Mouse (Mus musculus): ENCODE data around the gene Slc3a2. TPM values are rescaled to one million over a fixed set of nuclear protein-coding genes. Genes with fewer than 3 reads are reported as not detected.

Slc3a2 gene
- polyA plus RNA-seq, 1 experiment from 2014 or later: 135 TPM

GRCm38 (mm10) chr19:8713997-8714652 is 9.0 kb downstream of the Slc3a2 start:
- Histone ChIP-seq H3K4me3 (peak overlapping the region; percentile 81), H3K27me3 (no peaks in the 10 kb centered on the region), H3K36me3 (ENCODE audit: poor library complexity, severe bottlenecking) (peaks cover 26% of the 10 kb centered on the region), H3K27ac (peak overlapping the region; percentile 85), H3K4me2 (peak overlapping the region; percentile 73), H3K9me3 (replicated peaks) (no peaks in the 10 kb centered on the region), H3K9ac (peak overlapping the region; percentile 95), H3K4me1 (peaks cover 34% of the 10 kb centered on the region)
- peak; percentile 5; the same call in 1 of the 2 replicates for ATAC-seq
- 7% methylated on average over 13 of the region's 13 CpGs for WGBS

- peak overlapping the region; percentile 81 for H3K4me3 ChIP-seq
- peak overlapping the region; percentile 73 for H3K4me2 ChIP-seq
- peaks cover 34% of the 10 kb centered on the region for H3K4me1 ChIP-seq
- ATAC-seq: peak; percentile 96
- no peaks in the 10 kb centered on the region for H3K9me3 ChIP-seq (replicated peaks)
- H3K27ac ChIP-seq: peak overlapping the region; percentile 85
- no peaks in the 10 kb centered on the region for H3K27me3 ChIP-seq
- WGBS: under 1% methylated on average over 45 of the region's 51 CpGs
- peak overlapping the region; percentile 95 for H3K9ac ChIP-seq
- peaks cover 33% of the 10 kb centered on the region for H3K36me3 ChIP-seq (ENCODE audit: poor library complexity, severe bottlenecking)
Measured at GRCm38 (mm10) chr19:8713306-8713996, 9.7 kb downstream of the Slc3a2 start.

- peaks cover 38% of the 10 kb centered on the region for H3K36me3 ChIP-seq (ENCODE audit: poor library complexity, severe bottlenecking)
- peak overlapping the region; percentile 85 for H3K27ac ChIP-seq
- no peaks in the 10 kb centered on the region for H3K27me3 ChIP-seq
- WGBS: 0% methylated on average over 13 of the region's 13 CpGs
- peaks cover 34% of the 10 kb centered on the region for H3K4me1 ChIP-seq
- peak; percentile 73 for ATAC-seq
- peak overlapping the region; percentile 81 for H3K4me3 ChIP-seq
- peak overlapping the region; percentile 73 for H3K4me2 ChIP-seq
- peak overlapping the region; percentile 95 for H3K9ac ChIP-seq
- no peaks in the 10 kb centered on the region for H3K9me3 ChIP-seq (replicated peaks)
Measured at GRCm38 (mm10) chr19:8712870-8713305, 10.3 kb downstream of the Slc3a2 start.

GRCm38 (mm10) chr19:8711949-8712869 is 11.0 kb downstream of the Slc3a2 start:
- ATAC-seq: no peak
- Histone ChIP-seq H3K36me3 (ENCODE audit: poor library complexity, severe bottlenecking) (peaks cover 45% of the 10 kb centered on the region), H3K4me2 (peak overlapping the region; percentile 73), H3K27me3 (no peaks in the 10 kb centered on the region), H3K9me3 (replicated peaks) (no peaks in the 10 kb centered on the region), H3K9ac (peak overlapping the region; percentile 95), H3K4me3 (peak overlapping the region; percentile 81), H3K27ac (peak overlapping the region; percentile 85), H3K4me1 (peaks cover 34% of the 10 kb centered on the region)
- 66% methylated on average over 10 of the region's 10 CpGs for WGBS

GRCm38 (mm10) chr19:8711506-8711905 is 11.7 kb downstream of the Slc3a2 start:
- WGBS: 78% methylated on average over 4 of the region's 4 CpGs
- no peak overlapping the region for H3K27ac ChIP-seq
- H3K36me3 ChIP-seq (ENCODE audit: poor library complexity, severe bottlenecking): peaks cover 51% of the 10 kb centered on the region

GRCm38 (mm10) chr19:8710057-8710456 is 13.1 kb downstream of the Slc3a2 start:
- ATAC-seq: no peak
- 81% methylated on average over 2 of the region's 2 CpGs for WGBS
- Histone ChIP-seq H3K4me1 (peaks cover 34% of the 10 kb centered on the region), H3K4me2 (no peak overlapping the region), H3K27ac (no peak overlapping the region; the same call in 1 of the 2 replicates), H3K36me3 (ENCODE audit: poor library complexity, severe bottlenecking) (peaks cover 56% of the 10 kb centered on the region), H3K9ac (no peak overlapping the region), H3K9me3 (replicated peaks) (no peaks in the 10 kb centered on the region), H3K27me3 (no peaks in the 10 kb centered on the region), H3K4me3 (no peak overlapping the region)

More at GRCm38 (mm10) chr19:8711506-8711905, 11.7 kb downstream of the Slc3a2 start:
- Histone ChIP-seq H3K4me3 (peak overlapping the region; percentile 81), H3K4me1 (peaks cover 34% of the 10 kb centered on the region), H3K9me3 (replicated peaks) (no peaks in the 10 kb centered on the region), H3K4me2 (peak overlapping the region; percentile 73), H3K27me3 (no peaks in the 10 kb centered on the region), H3K9ac (peak overlapping the region; percentile 95)
- no peak for ATAC-seq

- H3K27ac ChIP-seq: no peak overlapping the region
- no peak for ATAC-seq
- H3K9me3 ChIP-seq (replicated peaks): no peaks in the 10 kb centered on the region
- H3K4me1 ChIP-seq: peaks cover 30% of the 10 kb centered on the region
- no peak overlapping the region for H3K4me3 ChIP-seq
- H3K36me3 ChIP-seq (ENCODE audit: poor library complexity, severe bottlenecking): peaks cover 56% of the 10 kb centered on the region
- H3K4me2 ChIP-seq: no peak overlapping the region
- WGBS: 90% methylated on average over 8 of the region's 8 CpGs
- no peak overlapping the region for H3K9ac ChIP-seq
- no peaks in the 10 kb centered on the region for H3K27me3 ChIP-seq
Measured at GRCm38 (mm10) chr19:8708954-8709353, 14.2 kb downstream of the Slc3a2 start.

- no peaks in the 10 kb centered on the region for H3K9me3 ChIP-seq (replicated peaks)
- no peak overlapping the region for H3K9ac ChIP-seq
- peaks cover 55% of the 10 kb centered on the region for H3K36me3 ChIP-seq (ENCODE audit: poor library complexity, severe bottlenecking)
- H3K27me3 ChIP-seq: no peaks in the 10 kb centered on the region
- 96% methylated on average over 7 of the region's 7 CpGs for WGBS
- no peak overlapping the region for H3K4me2 ChIP-seq
- H3K4me1 ChIP-seq: peaks cover 19% of the 10 kb centered on the region
- H3K4me3 ChIP-seq: no peak overlapping the region
- no peak overlapping the region for H3K27ac ChIP-seq
- no peak for ATAC-seq
Measured at GRCm38 (mm10) chr19:8706930-8707329, 16.2 kb downstream of the Slc3a2 start.

- H3K27ac ChIP-seq: no peak overlapping the region
Measured at GRCm38 (mm10) chr19:8706132-8706667, 17.0 kb downstream of the Slc3a2 start.

GRCm38 (mm10) chr19:8705026-8705708 is 18.0 kb downstream of the Slc3a2 start:
- WGBS: 73% methylated on average over 6 of the region's 6 CpGs
- H3K36me3 ChIP-seq (ENCODE audit: poor library complexity, severe bottlenecking): peaks cover 40% of the 10 kb centered on the region
- H3K9me3 ChIP-seq (replicated peaks): no peaks in the 10 kb centered on the region
- no peak overlapping the region for H3K9ac ChIP-seq
- H3K4me3 ChIP-seq: no peak overlapping the region
- H3K27ac ChIP-seq: no peak overlapping the region
- H3K27me3 ChIP-seq: no peaks in the 10 kb centered on the region
- ATAC-seq: no peak
- H3K4me1 ChIP-seq: peaks cover 2% of the 10 kb centered on the region
- no peak overlapping the region for H3K4me2 ChIP-seq

More at GRCm38 (mm10) chr19:8706132-8706667, 17.0 kb downstream of the Slc3a2 start:
- Histone ChIP-seq H3K9ac (no peak overlapping the region), H3K9me3 (replicated peaks) (no peaks in the 10 kb centered on the region), H3K27me3 (no peaks in the 10 kb centered on the region), H3K4me2 (no peak overlapping the region), H3K4me1 (peaks cover 12% of the 10 kb centered on the region), H3K4me3 (no peak overlapping the region), H3K36me3 (ENCODE audit: poor library complexity, severe bottlenecking) (peaks cover 49% of the 10 kb centered on the region)
- ATAC-seq: no peak
- 85% methylated on average over 7 of the region's 7 CpGs for WGBS

GRCm38 (mm10) chr19:8703571-8703970 is 19.6 kb downstream of the Slc3a2 start:
- Histone ChIP-seq H3K27me3 (no peaks in the 10 kb centered on the region), H3K4me2 (no peak overlapping the region), H3K9ac (no peak overlapping the region), H3K4me3 (no peak overlapping the region), H3K27ac (no peak overlapping the region), H3K9me3 (replicated peaks) (no peaks in the 10 kb centered on the region), H3K4me1 (no peaks in the 10 kb centered on the region), H3K36me3 (ENCODE audit: poor library complexity, severe bottlenecking) (peaks cover 24% of the 10 kb centered on the region)
- 59% methylated on average over 3 of the region's 4 CpGs for WGBS
- ATAC-seq: no peak

All from forebrain, embryonic 13.5 days (tissue).